Mouse (Mus musculus) C2C12 (cell line): ENCODE measurements around the gene Sdhaf2.

Experiments used
- CEBPB ChIP-seq: IDR thresholded peaks from one replicate; pipeline ENCODE4 v1.6.1; 2011; ENCODE audit warnings: low read depth, mild to moderate bottlenecking, control low read depth, moderate library complexity
- CTCF ChIP-seq: IDR thresholded peaks from one replicate; pipeline ENCODE4 v1.5.1; 2011; ENCODE audit not compliant: control insufficient read depth, insufficient read depth, insufficient read length
- FOSL1 ChIP-seq: IDR thresholded peaks from one replicate; pipeline ENCODE4 v1.8.0; 2011; ENCODE audit warnings: mild to moderate bottlenecking, low read length; ENCODE audit not compliant: poor library complexity, insufficient read depth, severe bottlenecking
- MAX ChIP-seq: IDR thresholded peaks from one replicate; pipeline ENCODE4 v1.6.1; 2011; ENCODE audit warnings: mild to moderate bottlenecking, control low read depth
- MYOD1 ChIP-seq: IDR thresholded peaks from one replicate; pipeline ENCODE4 v1.6.1; 2011; ENCODE audit warnings: low read depth; ENCODE audit not compliant: control insufficient read depth, insufficient read length
- MYOG ChIP-seq: IDR thresholded peaks from one replicate; pipeline ENCODE4 v1.6.1; 2011; ENCODE audit not compliant: control insufficient read depth, insufficient read length; ENCODE audit errors: extremely low read depth
- USF1 ChIP-seq: IDR thresholded peaks from one replicate; pipeline ENCODE4 v1.6.1; 2011; ENCODE audit warnings: low read depth, mild to moderate bottlenecking, control low read depth, moderate library complexity

DNA sequence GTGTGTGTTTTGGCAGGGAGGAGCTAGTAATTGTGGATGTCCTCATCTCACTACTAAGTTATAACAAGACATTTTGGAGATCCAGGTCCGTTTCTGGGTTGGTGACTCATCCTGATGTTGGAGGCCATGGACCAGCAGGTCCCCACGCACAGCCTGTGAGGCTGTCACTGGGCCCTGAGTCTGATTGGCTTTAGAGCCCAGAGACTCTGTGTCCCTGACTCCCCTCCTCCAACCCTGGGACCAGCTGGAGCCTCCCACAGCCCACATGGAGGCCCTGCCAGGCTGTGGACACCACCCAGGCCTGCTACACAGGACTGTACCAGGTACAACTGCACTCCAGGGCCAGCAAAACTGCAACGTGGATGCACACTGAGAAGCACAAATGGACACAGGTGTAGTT is 53.0 kb downstream of the Sdhaf2 start:
- no peak for TF ChIP-seq USF1
- no peak for TF ChIP-seq CTCF
- no peak for TF ChIP-seq MYOG
- no peak for TF ChIP-seq MYOD1
- TF ChIP-seq FOSL1 = no peak
- no peak for TF ChIP-seq MAX
- no peak for TF ChIP-seq CEBPB
